Mouse (Mus musculus) hindbrain, postnatal 0 days (tissue): ENCODE data around the gene Pax5. TPM values are rescaled to one million over a fixed set of nuclear protein-coding genes. Genes with fewer than 3 reads are reported as not detected.

ENCODE experiments used
- ATAC-seq: fragments of 200-750 bp; cut with Nextera tagmentation; 2 replicates; pipeline ENCODE4 v1.8.0; 2017; ENCODE audit warnings: mild to moderate bottlenecking, moderate TSS enrichment, moderate library complexity
- DNase-seq: peaks from one replicate; pipeline ENCODE4 v3.0.0-alpha.2; 2015; ENCODE audit warnings: low spot score
- H3K27ac ChIP-seq: fragments of 300-500 bp; sonication (generic); 2 replicates; pipeline ENCODE4 v1.5.1; 2014; ENCODE audit warnings: mild to moderate bottlenecking
- H3K27me3 ChIP-seq: fragments of 300-500 bp; sonication (generic); 2 replicates; pipeline ENCODE4 v1.6.1; 2014; ENCODE audit warnings: low read length, mixed read lengths; ENCODE audit not compliant: insufficient read depth
- H3K36me3 ChIP-seq: fragments of 300-500 bp; sonication (generic); 2 replicates; pipeline ENCODE4 v1.6.1; 2014; ENCODE audit warnings: low read length, mixed read lengths; ENCODE audit not compliant: insufficient read depth
- H3K4me1 ChIP-seq: fragments of 300-500 bp; sonication (generic); 2 replicates; pipeline ENCODE4 v1.6.1; 2014; ENCODE audit warnings: antibody characterized with exemption, low read length, mixed read lengths; ENCODE audit not compliant: insufficient read depth
- H3K4me2 ChIP-seq: fragments of 300-500 bp; sonication (generic); 2 replicates; pipeline ENCODE4 v1.6.1; 2014; ENCODE audit warnings: low read depth, mild to moderate bottlenecking, low read length, moderate library complexity, mixed read lengths
- H3K4me3 ChIP-seq: fragments of 300-500 bp; sonication (generic); 2 replicates; pipeline ENCODE4 v1.5.1; 2014; ENCODE audit warnings: low read length
- H3K9ac ChIP-seq: fragments of 300-500 bp; sonication (generic); replicated peaks from 2 replicates; pipeline ENCODE4 v1.6.1; 2014; ENCODE audit warnings: mild to moderate bottlenecking, low read length, moderate library complexity, mixed read lengths
- H3K9me3 ChIP-seq: fragments of 300-500 bp; sonication (generic); 2 replicates; pipeline ENCODE4 v1.6.1; 2016; ENCODE audit warnings: low read length, mixed read lengths
- CTCF ChIP-seq: IDR thresholded peaks from 2 replicates; pipeline ENCODE4 v1.5.1; 2016; ENCODE audit warnings: antibody characterized with exemption, control low read depth, low read depth
- WGBS: fragments of 180-500 bp; shearing (Covaris S2); extraction: QIAGEN DNeasy Blood & Tissue Kit; methylation state at CpG from one replicate; pipeline ENCODE4 v1.1.7; 2014; 5-methylcytosine and 5-hydroxymethylcytosine counted together
- polyA plus RNA-seq: library from polyadenylated mRNA; unstranded; fragments of >200 nt; fragmentation: Nextera tagmentation; extraction: Ambion mirVana; gene quantifications from 2 replicates; pipeline ENCODE4 v1.2.1, GENCODE M21; 2015
- total RNA-seq: library from RNA; depleted of rRNA; stranded (reverse); fragments of >200 nt; gene quantifications from 2 replicates; pipeline ENCODE4 v1.2.3, GENCODE M21; 2014

Gene Pax5
- total and polyA plus RNA-seq, 2 experiments from 2014 or later, result 0.81 to 10.0 TPM

GRCm38 (mm10) chr4:44507861-44508260 is 202.4 kb downstream of the Pax5 start:
- DNase-seq, result no peak
- no peak for ATAC-seq
- 21% methylated on average over 14 of the region's 14 CpGs for WGBS
- Histone ChIP-seq H3K9me3 (no peaks in the 10 kb centered on the region), H3K27ac (no peak overlapping the region), H3K9ac (no peak overlapping the region), H3K4me3 (no peak overlapping the region), H3K4me2 (peak overlapping the region; percentile 25), H3K4me1 (no peaks in the 10 kb centered on the region), H3K36me3 (no peaks in the 10 kb centered on the region), H3K27me3 (no peaks in the 10 kb centered on the region; the same call in 1 of the 2 replicates)
- TF ChIP-seq CTCF, result no peak

- H3K27ac ChIP-seq, result no peak overlapping the region
- no peak for TF ChIP-seq CTCF
- no peak overlapping the region for H3K9ac ChIP-seq
- no peak for DNase-seq
- no peaks in the 10 kb centered on the region for H3K36me3 ChIP-seq
- no peaks in the 10 kb centered on the region; the same call in 1 of the 2 replicates for H3K27me3 ChIP-seq
- H3K4me3 ChIP-seq, result no peak overlapping the region
- WGBS, result 79% methylated on average over 7 of the region's 7 CpGs
- no peak for ATAC-seq
- no peaks in the 10 kb centered on the region for H3K9me3 ChIP-seq
- H3K4me1 ChIP-seq, result no peaks in the 10 kb centered on the region
- no peak overlapping the region for H3K4me2 ChIP-seq
Observed at GRCm38 (mm10) chr4:44504998-44505397, 205.3 kb downstream of the Pax5 start.

GRCm38 (mm10) chr4:44502196-44502867 is 208.0 kb downstream of the Pax5 start:
- DNase-seq, result no peak
- no peak for ATAC-seq
- Histone ChIP-seq H3K4me3 (no peak overlapping the region), H3K4me2 (no peak overlapping the region), H3K27ac (no peak overlapping the region), H3K9ac (no peak overlapping the region), H3K4me1 (no peaks in the 10 kb centered on the region), H3K36me3 (no peaks in the 10 kb centered on the region), H3K9me3 (no peaks in the 10 kb centered on the region), H3K27me3 (no peaks in the 10 kb centered on the region)
- WGBS, result 37% methylated on average over 9 of the region's 9 CpGs
- TF ChIP-seq CTCF, result no peak

- Histone ChIP-seq H3K4me2 (no peak overlapping the region), H3K27me3 (no peaks in the 10 kb centered on the region), H3K27ac (no peak overlapping the region), H3K4me3 (no peak overlapping the region), H3K9me3 (no peaks in the 10 kb centered on the region), H3K4me1 (no peaks in the 10 kb centered on the region), H3K9ac (no peak overlapping the region), H3K36me3 (no peaks in the 10 kb centered on the region)
- no peak for DNase-seq
- ATAC-seq, result no peak
- 82% methylated on average over 5 of the region's 5 CpGs for WGBS
- TF ChIP-seq CTCF, result no peak
Observed at GRCm38 (mm10) chr4:44498156-44498555, 212.1 kb downstream of the Pax5 start.

- TF ChIP-seq CTCF, result no peak
- no peaks in the 10 kb centered on the region for H3K9me3 ChIP-seq
- no peak for ATAC-seq
- H3K4me1 ChIP-seq, result no peaks in the 10 kb centered on the region
- no peak overlapping the region for H3K9ac ChIP-seq
- H3K4me2 ChIP-seq, result no peak overlapping the region
- H3K27ac ChIP-seq, result no peak overlapping the region
- DNase-seq, result no peak
- no peaks in the 10 kb centered on the region for H3K36me3 ChIP-seq
- no peaks in the 10 kb centered on the region for H3K27me3 ChIP-seq
- H3K4me3 ChIP-seq, result no peak overlapping the region
- WGBS, result 54% methylated on average over 2 of the region's 2 CpGs
Observed at GRCm38 (mm10) chr4:44495836-44496235, 214.5 kb downstream of the Pax5 start.

- no peak for ATAC-seq
- no peak overlapping the region for H3K4me2 ChIP-seq
Observed at GRCm38 (mm10) chr4:44493756-44494155, 216.5 kb downstream of the Pax5 start.

GRCm38 (mm10) chr4:44490872-44491271 is 219.4 kb downstream of the Pax5 start:
- WGBS, result 50% methylated on average over 6 of the region's 6 CpGs
- H3K4me2 ChIP-seq, result no peak overlapping the region

More at GRCm38 (mm10) chr4:44493756-44494155, 216.5 kb downstream of the Pax5 start:
- no peak overlapping the region for H3K9ac ChIP-seq
- 84% methylated on average over 6 of the region's 6 CpGs for WGBS
- no peaks in the 10 kb centered on the region for H3K36me3 ChIP-seq
- no peaks in the 10 kb centered on the region for H3K9me3 ChIP-seq
- no peaks in the 10 kb centered on the region for H3K27me3 ChIP-seq
- no peak for DNase-seq
- H3K4me1 ChIP-seq, result 0 out of 2 replicates have a peak, but pooled peaks cover 3% of the 10 kb centered on the region
- no peak overlapping the region for H3K27ac ChIP-seq
- TF ChIP-seq CTCF, result no peak
- H3K4me3 ChIP-seq, result no peak overlapping the region

More at GRCm38 (mm10) chr4:44490872-44491271, 219.4 kb downstream of the Pax5 start:
- DNase-seq (no peak), ATAC-seq (no peak)
- Histone ChIP-seq H3K27me3 (no peaks in the 10 kb centered on the region), H3K9me3 (no peaks in the 10 kb centered on the region), H3K4me3 (no peak overlapping the region), H3K9ac (no peak overlapping the region), H3K27ac (no peak overlapping the region), H3K36me3 (no peaks in the 10 kb centered on the region), H3K4me1 (0 out of 2 replicates have a peak, but pooled peaks cover 9% of the 10 kb centered on the region)
- TF ChIP-seq CTCF, result no peak
